ENCODE assay signal across 23 mouse cellular contexts in the genomic region with DNA sequence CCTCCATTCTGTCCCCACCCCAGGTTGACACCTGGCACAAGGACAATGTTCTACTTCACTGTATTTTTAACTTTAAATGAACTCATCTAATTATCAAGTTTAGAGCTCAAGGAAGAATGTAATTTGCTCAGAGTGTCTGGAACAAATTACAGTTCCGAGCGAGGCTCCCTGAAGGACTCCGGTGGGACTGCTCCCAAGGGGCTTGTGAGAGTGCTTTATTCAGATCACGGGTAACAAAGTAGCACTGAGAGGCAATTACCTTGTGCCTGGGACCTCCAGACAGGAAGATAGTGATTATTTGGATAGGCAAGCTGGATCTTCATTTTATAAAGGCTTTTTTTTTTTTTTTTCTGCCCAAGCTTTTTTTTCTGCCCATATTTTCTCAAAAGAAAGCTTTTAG. TPM values are rescaled to one million over a fixed set of nuclear protein-coding genes. Genes with fewer than 3 reads are reported as not detected.
"Had no signal": no experiment of that assay in that cellular context is flagged by ENCODE, and none has a peak within 500 bp of the region (broad histone marks: within the 10 kb centered on the region; RNA-seq: fewer than 3 reads in every experiment).

No protein-coding gene starts in this region.

- H3K27ac ChIP-seq: kidney, embryonic 15.5 days; liver, embryonic 13.5 days; neural tube, embryonic 12.5 days; stomach, embryonic 15.5 days had no signal

- DNase-seq: kidney, adult 2 months; kidney, postnatal 10 days; kidney, postnatal 36 days; left cerebral cortex, postnatal 4 days; liver, embryonic 13.5 days; lung, adult 2 months; lung, postnatal 14 days; lung, postnatal 4 days; retina, postnatal 1 day; right cerebral cortex, postnatal 25 days; spleen, adult 18-20 months; thymus, adult 2 months; thymus, postnatal 14 days; thymus, postnatal 4 days had no signal

- H3K4me3 ChIP-seq: kidney, embryonic 15.5 days; liver, embryonic 13.5 days; neural tube, embryonic 12.5 days; stomach, embryonic 15.5 days had no signal

- H3K4me2 ChIP-seq: kidney, embryonic 15.5 days; liver, embryonic 13.5 days; midbrain, embryonic 11.5 days; neural tube, embryonic 12.5 days; stomach, embryonic 15.5 days had no signal

- H3K4me1 ChIP-seq: kidney, embryonic 15.5 days; liver, embryonic 13.5 days; neural tube, embryonic 12.5 days; stomach, embryonic 15.5 days had no signal

- ATAC-seq: intestine, postnatal 0 days had no signal

- H3K9ac ChIP-seq: kidney, embryonic 15.5 days; liver, embryonic 13.5 days; neural tube, embryonic 12.5 days; stomach, embryonic 15.5 days had no signal

- H3K36me3 ChIP-seq: kidney, embryonic 15.5 days; liver, embryonic 13.5 days; neural tube, embryonic 12.5 days; stomach, embryonic 15.5 days had no signal

- H3K27me3 ChIP-seq: kidney, embryonic 15.5 days; liver, embryonic 13.5 days; neural tube, embryonic 12.5 days; stomach, embryonic 15.5 days had no signal

- H3K9me3 ChIP-seq: kidney, embryonic 15.5 days; liver, embryonic 13.5 days; neural tube, embryonic 12.5 days; stomach, embryonic 15.5 days had no signal

RNA-seq across cellular contexts. Expression of a gene that starts 2.8 kb away (rescaled TPM):
- polyA plus RNA-seq: intestine, postnatal 0 days; kidney, adult 2 months; kidney, embryonic 15.5 days; limb, embryonic 14.5 days; liver, adult 2 months; liver, embryonic 13.5 days; liver, embryonic 16.5 days; lung, adult 2 months; lung, embryonic 16.5 days; midbrain, embryonic 11.5 days; neural tube, embryonic 12.5 days; stomach, embryonic 15.5 days; thymus, adult 2 months had no signal
